Mouse (Mus musculus) kidney, postnatal 25 days (tissue): Measurements from ENCODE around the gene Parl.
A peak's percentile ranks its signal among the peaks of the same experiment; 100 is the strongest.

Source experiments
- DNase-seq, 2 experiments: peaks; one replicate each; pipeline ENCODE4 v3.0.0; 2021; ENCODE audit warnings: mixed read lengths in 2 of 2

Gene Parl

GRCm38 (mm10) chr16:20301770-20302649, at the start of gene Parl:
Gene Parl (minus strand): TSS chr16:20302387.
- DNase-seq = peak; percentile 89 to 93

GRCm38 (mm10) chr16:20345464-20345863, 43.3 kb upstream of the Parl start:
- DNase-seq = no peak

- DNase-seq = no peak
Measured at GRCm38 (mm10) chr16:20338616-20339015, 36.4 kb upstream of the Parl start.

GRCm38 (mm10) chr16:20334918-20335317, 32.7 kb upstream of the Parl start:
- DNase-seq = no peak

- DNase-seq = no peak
Measured at GRCm38 (mm10) chr16:20328306-20328705, 26.1 kb upstream of the Parl start.

- no peak for DNase-seq
Measured at GRCm38 (mm10) chr16:20325286-20325685, 23.1 kb upstream of the Parl start, which contains the start of gene Cyp2ab1. Gene Cyp2ab1 (minus strand): TSS chr16:20325404.

- no peak for DNase-seq
Measured at GRCm38 (mm10) chr16:20323907-20324306, 21.7 kb upstream of the Parl start.

GRCm38 (mm10) chr16:20322274-20322673, 20.1 kb upstream of the Parl start:
- no peak for DNase-seq

- no peak for DNase-seq
Measured at GRCm38 (mm10) chr16:20316770-20317169, 14.6 kb upstream of the Parl start.

GRCm38 (mm10) chr16:20315266-20315665, 13.1 kb upstream of the Parl start:
- no peak for DNase-seq

GRCm38 (mm10) chr16:20312272-20312671, 10.1 kb upstream of the Parl start:
- DNase-seq = no peak

GRCm38 (mm10) chr16:20300076-20300475, 2.1 kb downstream of the Parl start:
- no peak for DNase-seq

- no peak for DNase-seq
Measured at GRCm38 (mm10) chr16:20280238-20280637, 21.9 kb downstream of the Parl start.

GRCm38 (mm10) chr16:20279395-20279794, 22.8 kb downstream of the Parl start:
- no peak for DNase-seq

- no peak for DNase-seq
Measured at GRCm38 (mm10) chr16:20272994-20273393, 29.2 kb downstream of the Parl start.

GRCm38 (mm10) chr16:20271339-20271738, 30.8 kb downstream of the Parl start:
- no peak for DNase-seq

- DNase-seq = no peak
Measured at GRCm38 (mm10) chr16:20265089-20265488, 37.1 kb downstream of the Parl start.

- DNase-seq = no peak
Measured at GRCm38 (mm10) chr16:20257926-20258325, 44.3 kb downstream of the Parl start.

- no peak for DNase-seq
Measured at GRCm38 (mm10) chr16:20248442-20249174, 53.6 kb downstream of the Parl start.

GRCm38 (mm10) chr16:20247103-20247502, 55.1 kb downstream of the Parl start:
- no peak for DNase-seq

- peak in 1 of 2 experiments; percentile 9 for DNase-seq
Measured at GRCm38 (mm10) chr16:20240468-20241414, 61.4 kb downstream of the Parl start, which contains the start of gene Map6d1. Gene Map6d1 (minus strand): TSS chr16:20241358.

- DNase-seq = no peak
Measured at GRCm38 (mm10) chr16:20238646-20239045, 63.5 kb downstream of the Parl start.

- DNase-seq = peak in 1 of 2 experiments; percentile 54
Measured at GRCm38 (mm10) chr16:20237426-20237825, 64.8 kb downstream of the Parl start.
